Mouse (Mus musculus): ENCODE data around the gene Srxn1. TPM values are rescaled to one million over a fixed set of nuclear protein-coding genes. Genes with fewer than 3 reads are reported as not detected.

Gene Srxn1
- 7.5 and 26.2 TPM in 2 replicates for polyA plus RNA-seq (2012; ENCODE audit: low replicate concordance)

DNA sequence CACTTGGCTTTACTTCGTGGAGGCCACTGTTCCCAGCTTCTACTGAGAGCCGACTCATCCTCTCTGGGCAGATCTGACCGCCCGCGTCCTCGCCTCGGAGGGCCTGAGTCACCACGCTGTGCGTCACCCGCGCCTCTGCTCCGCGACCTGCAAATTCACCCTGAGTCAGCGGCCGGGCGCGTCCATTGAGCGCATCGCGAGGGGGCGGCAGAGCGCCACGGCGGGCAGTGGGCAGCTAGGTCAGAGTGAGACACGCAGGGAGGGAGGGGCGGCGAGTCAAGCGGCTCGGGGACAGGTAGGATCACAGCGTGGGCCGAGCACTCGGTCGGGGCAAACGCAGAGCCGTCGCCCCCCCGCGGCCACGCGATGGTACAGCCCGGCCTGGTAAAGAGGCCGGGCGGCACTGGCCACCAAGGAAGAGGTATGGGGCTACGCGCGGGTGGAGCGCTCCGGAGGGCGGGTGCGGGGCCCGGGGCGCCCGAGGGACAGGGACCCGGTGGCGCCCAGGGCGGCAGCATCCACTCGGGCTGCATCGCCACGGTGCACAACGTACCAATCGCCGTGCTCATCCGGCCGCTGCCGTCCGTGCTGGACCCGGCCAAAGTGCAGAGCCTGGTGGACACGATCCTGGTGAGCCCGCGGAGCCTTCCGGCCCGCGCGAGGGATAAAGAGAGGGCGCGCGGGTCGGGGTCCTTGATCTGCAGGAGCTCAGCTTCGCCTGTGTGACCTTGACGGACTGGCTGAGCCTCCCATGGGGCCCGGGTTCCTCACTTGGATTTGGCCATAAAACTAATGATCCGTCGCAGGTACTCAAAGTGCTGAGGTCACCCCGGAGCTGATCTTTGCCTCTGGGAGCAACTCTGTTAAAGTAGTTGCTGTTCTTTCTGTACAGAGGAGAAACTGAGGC, at the start of gene Srxn1:
Gene Srxn1 (plus strand): TSS at position 199 of the 907 bp plus-strand sequence.

DNA sequence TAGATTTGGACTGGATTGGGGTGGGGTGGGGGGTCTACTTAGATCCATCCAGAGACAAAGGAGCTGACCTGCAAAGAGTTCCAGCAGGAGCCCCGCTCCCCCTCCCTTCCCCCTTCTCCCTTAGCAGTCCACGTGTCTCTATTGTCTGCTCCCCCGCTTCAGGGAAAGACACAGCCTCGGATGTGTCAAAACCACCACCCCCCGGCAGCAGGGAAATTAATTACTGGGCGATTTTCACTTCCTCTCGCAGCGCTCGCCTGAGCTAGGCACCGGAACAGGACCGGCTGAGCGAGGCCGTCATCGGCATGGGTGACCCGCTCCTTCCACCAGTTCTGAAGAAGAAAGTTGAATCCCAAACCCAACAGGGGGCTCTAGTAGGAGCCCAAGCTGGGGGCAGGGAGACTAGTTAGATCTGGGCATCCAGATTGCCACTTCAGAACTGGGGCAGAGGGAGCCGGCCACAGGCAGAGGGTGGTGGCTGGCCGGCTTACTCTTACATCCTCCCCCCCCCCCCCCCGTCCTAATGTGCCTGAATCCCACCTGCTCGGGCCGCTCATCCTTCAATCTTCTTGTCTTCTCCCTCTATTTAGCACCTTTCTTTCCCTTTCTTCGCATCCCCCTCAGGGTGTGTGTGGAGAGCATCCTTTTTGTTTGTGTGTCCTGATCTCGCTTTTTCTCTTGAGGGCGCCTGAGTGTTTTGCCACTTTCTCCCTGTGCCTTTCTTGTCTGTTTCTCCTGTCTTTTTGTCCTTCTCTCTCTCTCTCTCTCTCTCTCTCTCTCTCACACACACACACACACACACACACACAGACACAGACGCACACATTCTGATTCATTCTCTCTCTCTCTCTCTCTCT, 24.4 kb upstream of the Srxn1 start, which contains the start of gene Scrt2:
Gene Scrt2 (plus strand): TSS at position 845 of the 857 bp plus-strand sequence.

DNA sequence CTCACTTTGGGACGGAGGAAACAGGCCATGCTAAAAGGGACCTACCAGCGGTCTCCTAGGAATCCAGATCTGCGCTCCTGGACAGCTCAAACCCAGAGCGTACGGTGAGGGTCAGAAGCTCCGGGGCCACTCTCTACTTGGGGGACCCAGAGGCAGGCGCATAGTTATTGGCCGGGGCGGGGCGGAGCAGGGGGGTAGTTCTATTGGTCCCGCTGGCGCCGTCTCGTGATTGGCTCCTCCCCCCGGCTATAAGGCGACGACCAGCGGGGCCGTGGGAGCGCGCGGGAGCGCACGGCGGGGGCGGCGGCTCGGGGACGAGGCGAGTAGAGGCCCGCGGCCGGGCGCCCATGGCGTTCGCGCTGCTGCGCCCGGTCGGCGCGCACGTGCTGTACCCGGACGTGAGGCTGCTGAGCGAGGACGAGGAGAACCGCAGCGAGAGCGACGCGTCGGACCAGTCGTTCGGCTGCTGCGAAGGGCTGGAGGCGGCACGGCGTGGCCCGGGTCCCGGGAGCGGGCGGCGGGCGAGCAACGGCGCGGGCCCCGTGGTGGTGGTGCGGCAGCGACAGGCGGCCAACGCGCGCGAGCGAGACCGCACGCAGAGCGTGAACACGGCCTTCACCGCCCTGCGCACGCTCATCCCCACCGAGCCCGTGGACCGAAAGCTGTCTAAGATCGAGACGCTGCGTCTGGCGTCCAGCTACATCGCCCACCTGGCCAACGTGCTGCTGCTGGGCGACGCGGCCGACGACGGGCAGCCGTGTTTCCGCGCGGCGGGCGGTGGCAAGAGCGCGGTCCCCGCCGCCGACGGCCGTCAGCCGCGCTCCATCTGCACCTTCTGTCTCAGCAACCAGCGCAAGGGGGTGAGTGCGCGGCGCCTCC, 38.2 kb downstream of the Srxn1 start, which contains the start of gene Tcf15:
Gene Tcf15 (plus strand): TSS at position 283 of the 879 bp plus-strand sequence.

Other genes with a start within 250 kb of the Srxn1 start
- not detected in 2 replicates for gene Angpt4, start 194.3 kb upstream of the Srxn1 start, polyA plus RNA-seq (2012; ENCODE audit: low replicate concordance)
- gene Fam110a, start 125.3 kb upstream of the Srxn1 start, polyA plus RNA-seq (2012; ENCODE audit: low replicate concordance) = 15.1 and 17.2 TPM in 2 replicates
- 0.84 and 1.2 TPM in 2 replicates for gene Slc52a3, start 109.0 kb upstream of the Srxn1 start, polyA plus RNA-seq (2012; ENCODE audit: low replicate concordance)
- gene Scrt2, start 24.0 kb upstream of the Srxn1 start, polyA plus RNA-seq (2012; ENCODE audit: low replicate concordance) = not detected in 2 replicates
- 0.25 and 2.0 TPM in 2 replicates for gene Tcf15, start 38.0 kb downstream of the Srxn1 start, polyA plus RNA-seq (2012; ENCODE audit: low replicate concordance)
- 6.0 and 28.5 TPM in 2 replicates for gene Csnk2a1, start 121.3 kb downstream of the Srxn1 start, polyA plus RNA-seq (2012; ENCODE audit: low replicate concordance)
- 11.0 and 17.6 TPM in 2 replicates for gene Tbc1d20, start 188.3 kb downstream of the Srxn1 start, polyA plus RNA-seq (2012; ENCODE audit: low replicate concordance)
- 305 and 315 TPM in 2 replicates for gene Rbck1, start 227.1 kb downstream of the Srxn1 start, polyA plus RNA-seq (2012; ENCODE audit: low replicate concordance)
- 52.4 and 88.1 TPM in 2 replicates for gene Trib3, start 238.5 kb downstream of the Srxn1 start, polyA plus RNA-seq (2012; ENCODE audit: low replicate concordance)

All from leukemia stem cell, adult 10-12 weeks (primary cell).